Mouse (Mus musculus) CH12.LX (cell line): Measurements from ENCODE around the gene Btla. TPM values are rescaled to one million over a fixed set of nuclear protein-coding genes. Genes with fewer than 3 reads are reported as not detected.

Experiments
- DNase-seq: peaks from one replicate; pipeline ENCODE4 v3.0.0-alpha.2; 2013; ENCODE audit errors: extremely low read depth
- H3K27ac ChIP-seq: 2 replicates; pipeline ENCODE4 v1.5.1; 2012; ENCODE audit warnings: low read depth, mild to moderate bottlenecking, control low read depth, moderate library complexity; ENCODE audit not compliant: insufficient read depth
- H3K27me3 ChIP-seq: replicated peaks from 2 replicates; pipeline ENCODE3; 2012; ENCODE audit warnings: inconsistent platforms
- H3K36me3 ChIP-seq, 2 experiments: replicated peaks in 1 of 2; 2 replicates each; pipeline versions ENCODE3 to v1.6.1; 2012; ENCODE audit warnings: inconsistent platforms in 1 of 2, low read length in 1 of 2, mild to moderate bottlenecking in 1 of 2, mixed read lengths in 1 of 2, moderate library complexity in 1 of 2; ENCODE audit not compliant: control insufficient read depth in 1 of 2, insufficient read depth in 1 of 2
- H3K4me1 ChIP-seq, 2 experiments: 2 replicates each; pipeline ENCODE4 v1.6.1; 2012; ENCODE audit warnings: inconsistent platforms in 1 of 2, moderate library complexity in 1 of 2; ENCODE audit not compliant: insufficient read depth in 2 of 2, control insufficient read depth in 1 of 2
- H3K4me2 ChIP-seq: 2 replicates; pipeline ENCODE4 v1.6.1; 2012; ENCODE audit warnings: low read depth, mild to moderate bottlenecking, control low read depth; ENCODE audit not compliant: poor library complexity, insufficient read depth, severe bottlenecking
- H3K4me3 ChIP-seq, 3 experiments: fragments of 150-350 bp in 1 of 3; sonication (generic) in 1 of 3; replicated peaks in 1 of 3; 2 replicates each; pipeline versions ENCODE3 to v1.5.1; 2011 to 2012; ENCODE audit warnings: low read depth in 2 of 3, low read length in 2 of 3, mild to moderate bottlenecking in 2 of 3, moderate library complexity in 2 of 3, control low read depth in 1 of 3, improper control_type of control experiment in 1 of 3, inconsistent platforms in 1 of 3, mixed read lengths in 1 of 3; ENCODE audit not compliant: poor library complexity in 1 of 3
- H3K79me2 ChIP-seq: replicated peaks from 2 replicates; pipeline ENCODE4 v1.6.1; 2012; ENCODE audit warnings: mild to moderate bottlenecking, moderate library complexity; ENCODE audit not compliant: control insufficient read depth, poor library complexity, insufficient read depth, severe bottlenecking; ENCODE audit errors: extremely low read depth
- H3K9ac ChIP-seq: 2 replicates; pipeline ENCODE4 v1.6.1; 2012; ENCODE audit warnings: low read depth, mild to moderate bottlenecking, control low read depth, moderate library complexity; ENCODE audit not compliant: insufficient read depth
- H3K9me3 ChIP-seq: replicated peaks from 2 replicates; pipeline ENCODE3; 2012; ENCODE audit warnings: low read length, inconsistent platforms, mixed read lengths
- BHLHE40 ChIP-seq: IDR thresholded peaks from 2 replicates; pipeline ENCODE4 v1.6.1; 2011; ENCODE audit warnings: mild to moderate bottlenecking, low read depth, low read length, improper control_type of control experiment
- CHD1 ChIP-seq: IDR thresholded peaks from 2 replicates; pipeline ENCODE4 v1.6.1; 2012; ENCODE audit warnings: low read depth, low read length, improper control_type of control experiment, inconsistent platforms
- CHD2 ChIP-seq: IDR thresholded peaks from 2 replicates; pipeline ENCODE4 v1.6.1; 2011; ENCODE audit warnings: low read length, improper control_type of control experiment
- CTCF ChIP-seq, 2 experiments: IDR thresholded peaks in 1 of 2; conservative IDR thresholded peaks in 1 of 2; 2 replicates each; pipeline ENCODE4 v1.5.1; 2011 to 2012; ENCODE audit warnings: low read depth in 2 of 2, low read length in 2 of 2, improper control_type of control experiment in 1 of 2, inconsistent platforms in 1 of 2, mild to moderate bottlenecking in 1 of 2, moderate library complexity in 1 of 2
- ELF1 ChIP-seq: IDR thresholded peaks from 2 replicates; pipeline ENCODE4 v1.6.1; 2014; ENCODE audit warnings: low read depth, mild to moderate bottlenecking, inconsistent platforms, low read length, improper control_type of control experiment
- EP300 ChIP-seq: IDR thresholded peaks from 2 replicates; pipeline ENCODE4 v1.6.1; 2011; ENCODE audit warnings: low read length, improper control_type of control experiment
- ETS1 ChIP-seq: conservative IDR thresholded peaks from 2 replicates; pipeline ENCODE4 v1.6.1; 2012; ENCODE audit warnings: low read depth, mild to moderate bottlenecking, inconsistent platforms, low read length, improper control_type of control experiment, moderate library complexity
- GABPA ChIP-seq: IDR thresholded peaks from 2 replicates; pipeline ENCODE4 v1.6.1; 2012; ENCODE audit warnings: low read depth, low read length, improper control_type of control experiment, inconsistent platforms; ENCODE audit not compliant: insufficient replicate concordance
- HCFC1 ChIP-seq: IDR thresholded peaks from 2 replicates; pipeline ENCODE4 v1.6.1; 2012; ENCODE audit warnings: low read depth, mild to moderate bottlenecking, inconsistent platforms, low read length, improper control_type of control experiment
- JUND ChIP-seq: conservative IDR thresholded peaks from 2 replicates; pipeline ENCODE4 v1.6.1; 2011; ENCODE audit warnings: low read depth, low read length, improper control_type of control experiment
- KAT2A ChIP-seq: IDR thresholded peaks from 2 replicates; pipeline ENCODE4 v1.6.1; 2012; ENCODE audit warnings: low read length, improper control_type of control experiment, inconsistent platforms; ENCODE audit not compliant: insufficient replicate concordance
- MAFK ChIP-seq: IDR thresholded peaks from 2 replicates; pipeline ENCODE4 v1.6.1; 2011; ENCODE audit warnings: low read length, improper control_type of control experiment; ENCODE audit not compliant: insufficient replicate concordance
- MAX ChIP-seq: IDR thresholded peaks from 2 replicates; pipeline ENCODE4 v1.6.1; 2011; ENCODE audit warnings: low read length, improper control_type of control experiment
- MAZ ChIP-seq: IDR thresholded peaks from 2 replicates; pipeline ENCODE4 v1.6.1; 2012; ENCODE audit warnings: low read depth, mild to moderate bottlenecking, inconsistent platforms, low read length, improper control_type of control experiment, moderate library complexity
- MEF2A ChIP-seq: IDR thresholded peaks from 2 replicates; pipeline ENCODE4 v1.6.1; 2014; ENCODE audit warnings: low read depth, mild to moderate bottlenecking, inconsistent platforms, low read length, improper control_type of control experiment, borderline replicate concordance
- MXI1 ChIP-seq: IDR thresholded peaks from 2 replicates; pipeline ENCODE4 v1.6.1; 2011; ENCODE audit warnings: mild to moderate bottlenecking, low read depth, low read length, improper control_type of control experiment
- MYC ChIP-seq: IDR thresholded peaks from 2 replicates; pipeline ENCODE4 v1.6.1; 2011; ENCODE audit warnings: low read depth, mild to moderate bottlenecking, improper control_type of control experiment, low read length
- NELFE ChIP-seq: IDR thresholded peaks from 2 replicates; pipeline ENCODE4 v1.6.1; 2011; ENCODE audit warnings: low read depth, low read length, improper control_type of control experiment
- NRF1 ChIP-seq: IDR thresholded peaks from 2 replicates; pipeline ENCODE4 v1.6.1; 2014; ENCODE audit warnings: low read depth, mild to moderate bottlenecking, inconsistent platforms, low read length, improper control_type of control experiment, moderate library complexity
- PAX5 ChIP-seq: IDR thresholded peaks from 2 replicates; pipeline ENCODE4 v1.6.1; 2012; ENCODE audit warnings: low read length, inconsistent platforms, mixed read lengths
- POLR2A ChIP-seq: IDR thresholded peaks from 2 replicates; pipeline ENCODE4 v1.6.1; 2011; ENCODE audit warnings: low read depth, mild to moderate bottlenecking, improper control_type of control experiment, low read length
- POLR2AphosphoS2 ChIP-seq: IDR thresholded peaks from 2 replicates; pipeline ENCODE4 v1.6.1; 2011; ENCODE audit warnings: low read depth, low read length, improper control_type of control experiment
- RAD21 ChIP-seq: IDR thresholded peaks from 2 replicates; pipeline ENCODE4 v1.6.1; 2011; ENCODE audit warnings: low read depth, mild to moderate bottlenecking, low read length, improper control_type of control experiment, moderate library complexity
- RCOR1 ChIP-seq: conservative IDR thresholded peaks from 2 replicates; pipeline ENCODE4 v1.6.1; 2012; ENCODE audit warnings: low read depth, mild to moderate bottlenecking, inconsistent platforms, low read length, improper control_type of control experiment
- SMC3 ChIP-seq: IDR thresholded peaks from 2 replicates; pipeline ENCODE4 v1.6.1; 2011; ENCODE audit warnings: low read depth, low read length, improper control_type of control experiment
- TBP ChIP-seq: conservative IDR thresholded peaks from 2 replicates; pipeline ENCODE4 v1.6.1; 2011; ENCODE audit warnings: low read depth, low read length, improper control_type of control experiment
- TCF12 ChIP-seq: IDR thresholded peaks from 2 replicates; pipeline ENCODE4 v1.6.1; 2014; ENCODE audit warnings: low read depth, mild to moderate bottlenecking, inconsistent platforms, low read length, improper control_type of control experiment
- USF1 ChIP-seq: IDR thresholded peaks from 2 replicates; pipeline ENCODE4 v1.6.1; 2014; ENCODE audit warnings: low read depth, mild to moderate bottlenecking, inconsistent platforms, low read length, improper control_type of control experiment
- USF2 ChIP-seq: conservative IDR thresholded peaks from 2 replicates; pipeline ENCODE4 v1.6.1; 2011; ENCODE audit warnings: low read depth, low read length, improper control_type of control experiment
- ZKSCAN1 ChIP-seq: IDR thresholded peaks from 2 replicates; pipeline ENCODE4 v1.6.1; 2012; ENCODE audit warnings: low read depth, inconsistent platforms, low read length, improper control_type of control experiment, borderline replicate concordance
- ZMIZ1 ChIP-seq: IDR thresholded peaks from 2 replicates; pipeline ENCODE4 v1.6.1; 2012; ENCODE audit warnings: low read depth, mild to moderate bottlenecking, inconsistent platforms, low read length, improper control_type of control experiment
- ZNF384 ChIP-seq: IDR thresholded peaks from 2 replicates; pipeline ENCODE4 v1.6.1; 2012; ENCODE audit warnings: low read depth, low read length, improper control_type of control experiment, inconsistent platforms
- dilution Hi-C: fragments of 300-500 bp; cut with MboI; formaldehyde crosslinking; loops from 2 replicates; pipeline ENCODE4 v1.14.3; 2020; ENCODE audit warnings: low sequenced_read_pairs; ENCODE audit not compliant: extremely low pct_unique_long_range_greater_than_20kb, extremely low pct_ligation_motif_present
- in situ Hi-C: fragments of 300-500 bp; cut with MboI; formaldehyde crosslinking; loops from 3 replicates; pipeline ENCODE4 v1.14.3; 2019; ENCODE audit warnings: low sequenced_read_pairs, low pct_ligation_motif_present, low pct_unique_long_range_greater_than_20kb, mixed read lengths
- polyA plus RNA-seq: library from polyadenylated mRNA; unstranded; fragments of >175 nt; gene quantifications from 2 replicates; pipeline ENCODE4 v1.2.1, GENCODE M21; 2012; ENCODE audit warnings: low read depth; ENCODE audit not compliant: insufficient read length
- total RNA-seq, 2 experiments: library from RNA; depleted of rRNA; stranded (reverse); fragments of 300-350 nt in 1 of 2; fragments of >200 nt in 1 of 2; gene quantifications; 2 replicates each; pipeline ENCODE4 v1.2.3; 2012 to 2014

Gene Btla
- total and polyA plus RNA-seq, 3 experiments, result 5.9 to 37.7 (median 25.5) TPM

DNA sequence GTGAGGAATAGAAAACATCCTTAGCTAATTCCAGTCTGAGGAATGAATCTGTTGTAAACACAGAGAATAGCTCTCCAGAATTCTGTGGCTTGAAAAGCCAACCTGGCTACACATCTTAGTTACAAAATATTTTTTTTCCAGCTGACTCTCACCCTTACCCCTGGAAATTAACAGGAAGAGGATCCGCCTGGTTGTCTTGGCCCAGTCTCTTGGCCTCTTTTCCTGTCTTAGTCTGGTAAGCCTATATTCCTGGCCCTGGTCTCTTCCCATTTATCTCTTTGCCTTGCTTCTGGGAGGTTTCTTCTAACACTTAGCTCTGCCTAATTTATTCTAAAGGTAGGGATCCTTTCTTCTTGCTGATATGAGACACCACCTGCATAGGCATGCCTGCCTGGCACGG lies 45.8 kb downstream of the Btla start:
- no peak overlapping the region for H3K4me3 ChIP-seq
- no peaks in the 10 kb centered on the region for H3K79me2 ChIP-seq
- H3K27me3 ChIP-seq, result no peaks in the 10 kb centered on the region
- no peak overlapping the region for H3K27ac ChIP-seq
- no peak for TF ChIP-seq NRF1
- no peak for TF ChIP-seq MYC
- TF ChIP-seq TBP, result no peak
- no peak for TF ChIP-seq CHD2
- no peak for TF ChIP-seq ZNF384
- no peak for TF ChIP-seq KAT2A
- no peak for TF ChIP-seq HCFC1
- no peak for TF ChIP-seq USF2
- no peak for TF ChIP-seq TCF12
- TF ChIP-seq EP300, result no peak
- TF ChIP-seq USF1, result no peak
- peaks cover 0 to 15% of the 10 kb centered on the region in 2 experiments; a peak in 2 of 4 replicates for H3K4me1 ChIP-seq
- no peaks in the 10 kb centered on the region for H3K9me3 ChIP-seq
- no peak overlapping the region for H3K4me2 ChIP-seq
- no peak for DNase-seq
- in situ Hi-C loops (no loop called here), dilution Hi-C loops (no loop called here)
- H3K9ac ChIP-seq, result no peak overlapping the region
- no peaks in the 10 kb centered on the region for H3K36me3 ChIP-seq

GRCm38 (mm10) chr16:45283093-45283492 lies 59.0 kb downstream of the Btla start:
- dilution Hi-C loops, result no loop called here
- Histone ChIP-seq H3K27me3 (no peaks in the 10 kb centered on the region), H3K4me2 (peak overlapping the region; percentile 77)
- TF ChIP-seq RAD21 (peak; percentile 86), EP300 (peak; percentile 76), MEF2A (peak; percentile 46; the same call in 1 of the 2 replicates), NRF1 (no peak), MXI1 (no peak), CTCF (conservative IDR thresholded peaks at IDR 0.05 in 1 of 2, IDR thresholded peaks at IDR 0.05 in 1 of 2; ENCODE audit: low read depth in 2 of 2, low read length in 2 of 2) (peak; percentile 41 to 89; a peak in 3 of 4 replicates), ZKSCAN1 (no peak), ELF1 (no peak), TCF12 (peak; percentile 71), USF2 (no peak), HCFC1 (no peak), MAFK (no peak), POLR2A (no peak), MAX (no peak), ZNF384 (peak; percentile 65), PAX5 (no peak), ETS1 (peak; percentile 55; the same call in 1 of the 2 replicates), JUND (no peak), CHD2 (no peak), RCOR1 (no peak), USF1 (no peak), KAT2A (no peak), BHLHE40 (0 out of 2 replicates have a peak, but pooled peaks have one; percentile 5), POLR2AphosphoS2 (no peak), MAZ (no peak), SMC3 (peak; percentile 87), NELFE (peak; percentile 24; the same call in 1 of the 2 replicates), CHD1 (no peak; the same call in none of the 2 replicates), ZMIZ1 (no peak), GABPA (no peak)

More at GRCm38 (mm10) chr16:45283093-45283492, 59.0 kb downstream of the Btla start:
- Histone ChIP-seq H3K9me3 (no peaks in the 10 kb centered on the region), H3K4me1 (peaks cover 0 to 28% of the 10 kb centered on the region in 2 experiments; a peak in 2 of 4 replicates), H3K79me2 (no peaks in the 10 kb centered on the region), H3K36me3 (no peaks in the 10 kb centered on the region), H3K9ac (peak overlapping the region; percentile 63; the same call in 1 of the 2 replicates), H3K27ac (no peak overlapping the region), H3K4me3 (no peak overlapping the region)
- in situ Hi-C loops, result no loop called here
- DNase-seq, result peak; percentile 86
